Mouse (Mus musculus) left cerebral cortex, adult 2 months (tissue): ENCODE data around the gene Dot1l. TPM values are rescaled to one million over a fixed set of nuclear protein-coding genes. Genes with fewer than 3 reads are reported as not detected.

Experiments
- DNase-seq, 2 experiments: peaks; one replicate each; pipeline ENCODE4 v3.0.0; 2021 to 2022; ENCODE audit warnings: low spot score in 2 of 2, mixed read lengths in 1 of 2; ENCODE audit errors: extremely low spot score in 1 of 2
- H3K27ac ChIP-seq: fragments of 200-600 bp; 2 replicates; pipeline ENCODE4 v1.8.1; 2022
- H3K4me3 ChIP-seq: fragments of 200-600 bp; 2 replicates; pipeline ENCODE4 v1.8.1; 2022
- CTCF ChIP-seq: fragments of 200-600 bp; IDR thresholded peaks from 2 replicates; pipeline ENCODE4 v1.8.1; 2022; ENCODE audit warnings: antibody characterized with exemption, mild to moderate bottlenecking, moderate library complexity
- intact Hi-C: fragments of 180-260 bp; cut with DNase I; formaldehyde crosslinking; loops from one replicate; pipeline ENCODE4 v1.15.1; 2025
- total RNA-seq, 2 experiments: library from RNA; stranded (reverse); gene quantifications; 2 replicates each; pipeline ENCODE4 v1.2.3; 2021

Gene Dot1l
- total RNA-seq, 2 experiments from 2014 or later, result 64.6 to 75.3 TPM

DNA sequence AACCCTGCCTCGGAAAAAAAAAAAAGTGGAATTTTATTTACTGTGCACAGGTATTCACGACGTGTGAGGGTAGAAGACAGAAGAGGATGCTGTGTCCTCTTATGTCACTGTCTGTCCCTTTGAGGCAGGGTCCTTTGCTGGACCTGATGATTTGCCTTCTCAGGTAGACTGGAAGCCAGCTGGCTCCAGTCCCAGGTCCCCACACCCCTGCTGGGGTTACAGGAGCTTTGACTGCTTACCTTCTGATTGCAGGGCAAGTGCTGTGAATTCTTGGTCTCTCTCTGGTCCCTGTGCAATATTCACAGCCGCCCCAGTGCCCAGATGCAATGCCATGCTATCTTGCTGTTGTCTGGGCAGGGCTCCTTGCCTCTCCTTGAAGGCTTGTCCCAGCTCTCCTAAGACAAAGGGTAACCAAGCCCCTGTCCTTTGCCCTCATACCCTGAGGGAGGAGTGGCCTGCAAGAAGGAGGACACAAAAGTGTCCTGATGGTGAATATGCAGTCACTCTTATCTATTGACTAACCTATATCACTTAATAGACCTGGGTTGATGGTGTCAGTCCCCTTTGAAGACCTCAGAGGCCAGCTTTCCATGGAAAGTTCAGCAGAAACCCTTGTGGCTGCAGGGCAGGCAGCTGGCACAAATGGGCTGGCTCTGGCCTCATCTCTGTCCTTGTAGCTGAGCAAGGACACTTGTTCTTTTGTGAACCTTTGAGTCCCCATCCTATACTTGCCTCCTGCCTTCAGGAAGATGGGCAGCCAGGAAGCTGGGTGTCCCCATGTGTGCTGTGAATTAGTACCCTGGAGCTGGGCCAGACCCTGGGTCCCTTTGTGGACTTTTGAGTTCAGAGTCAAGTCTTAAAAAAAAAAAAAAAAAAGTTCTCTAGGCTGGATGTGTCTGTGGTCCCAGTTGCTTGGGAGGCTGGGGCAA is 5.9 kb downstream of the Dot1l start:
- no peak for DNase-seq
- intact Hi-C loops, result no loop called here
- no peak overlapping the region for H3K4me3 ChIP-seq
- TF ChIP-seq CTCF, result no peak
- no peak overlapping the region for H3K27ac ChIP-seq

DNA sequence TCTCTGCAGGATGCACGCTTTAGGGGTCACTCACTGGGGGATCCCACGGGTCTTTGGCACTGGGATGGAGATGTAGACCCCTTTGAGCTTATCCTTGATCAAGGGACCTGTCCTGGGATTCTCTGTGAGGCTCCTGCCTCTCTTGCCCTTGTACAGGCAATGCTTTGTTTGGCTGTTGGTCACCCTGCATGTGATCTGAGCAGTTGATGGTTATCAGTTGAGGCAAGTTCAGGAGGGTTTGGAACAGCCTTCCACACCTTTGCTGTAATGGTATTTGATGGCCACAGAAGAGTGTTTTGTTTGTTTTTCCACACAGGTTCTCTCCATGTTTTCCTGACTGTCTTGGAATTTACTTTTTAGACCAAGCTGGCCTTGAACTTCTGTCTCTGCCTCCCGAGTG is 6.8 kb downstream of the Dot1l start:
- DNase-seq, result no peak
- TF ChIP-seq CTCF, result no peak
- intact Hi-C loops, result no loop called here
- Histone ChIP-seq H3K4me3 (no peak overlapping the region), H3K27ac (no peak overlapping the region)

DNA sequence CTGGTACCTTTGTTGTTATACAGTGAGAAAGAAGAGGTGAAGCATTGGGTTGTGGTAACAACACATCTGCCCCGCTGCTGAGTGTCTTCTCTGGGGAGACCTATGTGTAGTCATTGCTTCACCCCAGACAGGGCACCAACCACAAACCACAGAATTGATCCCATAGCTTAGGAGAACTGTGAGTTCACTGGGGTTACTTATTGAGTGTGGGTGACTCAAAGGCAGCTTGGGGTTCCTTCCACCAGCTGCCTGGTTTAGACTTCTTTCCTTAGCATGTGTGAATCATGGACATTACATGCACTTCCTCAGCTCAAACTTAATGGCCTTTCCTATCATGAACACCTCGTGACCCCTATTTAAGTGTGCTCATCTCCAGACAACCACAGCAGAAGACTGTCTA is 8.5 kb downstream of the Dot1l start:
- no peak overlapping the region for H3K27ac ChIP-seq
- no peak for DNase-seq
- H3K4me3 ChIP-seq, result no peak overlapping the region
- no peak for TF ChIP-seq CTCF
- intact Hi-C loops, result no loop called here

DNA sequence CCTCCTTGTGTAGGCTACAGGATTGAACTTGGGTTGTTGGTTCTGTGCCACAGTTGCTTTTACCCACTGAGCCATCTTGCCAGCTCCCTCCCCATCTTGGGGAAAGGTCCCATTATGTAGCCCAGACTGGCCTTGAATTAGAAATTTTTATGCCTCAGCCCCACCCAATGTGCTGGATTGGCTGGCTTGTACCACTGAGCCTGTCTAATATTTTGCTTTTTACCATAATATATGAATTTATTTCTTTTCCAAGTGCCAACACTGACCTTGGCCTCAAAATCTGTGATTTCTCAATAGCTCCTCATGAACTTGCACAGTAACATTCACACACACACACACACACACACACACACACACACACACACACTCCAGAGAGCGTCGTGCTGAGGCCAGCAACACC is 10.7 kb downstream of the Dot1l start:
- no peak overlapping the region for H3K4me3 ChIP-seq
- TF ChIP-seq CTCF, result no peak
- no peak overlapping the region for H3K27ac ChIP-seq
- no peak for DNase-seq
- intact Hi-C loops, result no loop called here

DNA sequence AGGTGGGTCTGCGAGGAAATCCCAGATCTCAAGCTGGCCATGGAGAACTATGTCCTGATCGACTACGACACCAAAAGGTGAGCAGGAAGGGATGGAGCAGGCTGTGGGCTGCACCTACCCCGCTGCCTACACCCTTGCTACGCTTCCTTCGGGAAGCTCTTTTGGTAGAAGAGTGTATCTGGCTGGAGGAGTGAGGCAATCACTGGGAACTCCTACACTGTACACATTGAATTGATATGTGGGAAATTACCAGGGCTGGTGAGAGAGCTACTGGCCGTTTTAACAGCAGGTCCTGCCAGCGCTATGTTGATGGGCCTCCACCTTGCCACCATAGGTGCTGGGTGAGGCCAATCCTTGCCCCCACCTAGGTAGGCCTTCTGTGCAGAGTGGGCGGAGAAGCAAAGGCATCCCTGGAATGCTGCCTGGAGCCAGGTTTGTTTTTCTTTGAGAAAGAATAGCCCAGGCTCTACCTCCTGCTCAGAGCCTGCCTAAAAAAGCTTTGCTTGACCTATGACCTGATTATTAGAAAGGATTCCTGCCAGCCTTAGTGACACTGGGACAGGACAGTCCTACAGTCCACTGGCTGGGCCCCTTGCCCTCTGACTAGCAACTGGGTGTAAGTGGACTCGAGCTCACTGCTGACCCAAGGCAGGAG is 11.3 kb downstream of the Dot1l start:
- intact Hi-C loops, result no loop called here
- peak overlapping the region; percentile 65 for H3K27ac ChIP-seq

DNA sequence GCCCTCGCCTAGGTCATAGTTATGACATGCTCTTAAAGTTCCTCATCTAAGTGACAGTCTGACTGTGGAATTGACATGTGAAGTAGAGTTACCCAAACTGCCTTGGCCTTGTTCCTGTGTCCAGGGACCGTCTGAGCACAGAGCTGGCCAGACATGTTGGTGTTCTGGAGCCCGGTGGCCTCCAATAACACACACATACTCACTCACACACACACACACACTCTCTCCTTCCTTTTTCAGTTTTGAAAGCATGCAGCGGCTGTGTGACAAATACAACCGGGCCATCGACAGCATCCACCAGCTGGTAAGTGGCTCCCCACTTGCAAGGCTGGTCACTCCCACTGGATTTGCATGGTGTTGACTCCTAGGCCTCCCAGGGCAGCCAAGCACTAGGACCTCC is 13.4 kb downstream of the Dot1l start:
- Histone ChIP-seq H3K27ac (no peak overlapping the region), H3K4me3 (no peak overlapping the region)
- intact Hi-C loops, result no loop called here
- no peak for DNase-seq
- no peak for TF ChIP-seq CTCF

More for the DNA sequence above, 11.3 kb downstream of the Dot1l start:
- TF ChIP-seq CTCF, result no peak
- no peak overlapping the region for H3K4me3 ChIP-seq
- DNase-seq, result no peak

DNA sequence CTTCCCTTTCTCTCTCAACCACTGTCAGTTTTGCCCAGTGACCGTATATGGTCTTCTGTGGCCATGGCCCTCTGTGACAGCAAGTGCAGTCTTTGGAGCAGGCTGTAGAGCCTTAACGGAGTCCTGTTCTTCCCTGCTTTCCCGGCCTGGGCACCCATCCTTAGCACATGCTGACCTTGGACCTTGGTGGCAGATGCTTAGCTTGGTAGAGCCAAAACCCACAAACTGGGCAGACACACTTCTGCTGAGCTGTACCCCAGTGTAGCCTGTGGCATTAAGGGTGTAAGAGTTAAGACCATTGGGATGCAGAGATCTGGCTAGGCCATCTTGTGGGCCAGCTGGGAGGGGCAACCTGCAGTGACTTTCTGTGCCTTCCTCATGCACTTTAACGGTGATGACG is 18.8 kb downstream of the Dot1l start:
- intact Hi-C loops, result loop anchor here (1.0 kb wide), 1 partner anchor 23 kb away; no protein-coding TSS in a partner anchor

DNA sequence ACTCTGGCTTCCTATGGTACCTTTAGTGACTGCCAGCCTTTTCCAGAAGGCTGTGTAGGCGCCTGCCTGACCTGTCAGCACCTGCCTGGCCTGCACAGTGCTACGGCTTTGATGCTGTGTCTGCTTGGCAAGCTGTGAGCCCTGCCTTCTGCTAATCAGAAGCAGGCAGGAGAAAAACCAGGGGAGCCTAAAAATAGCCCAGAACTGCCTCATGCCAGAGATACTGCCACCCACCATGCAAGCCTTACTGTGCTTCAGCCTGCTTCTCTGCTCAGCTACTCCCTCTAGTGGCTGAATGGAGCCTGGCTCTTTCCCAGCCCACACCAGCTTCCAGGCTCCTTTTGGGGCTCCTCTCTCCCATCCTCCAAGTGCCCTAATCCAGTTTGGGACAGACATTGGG is 19.5 kb downstream of the Dot1l start:
- intact Hi-C loops, result loop anchor here (1.0 kb wide), 1 partner anchor 23 kb away; no protein-coding TSS in a partner anchor
- no peak; the same call in none of the 2 replicates for TF ChIP-seq CTCF
- Histone ChIP-seq H3K4me3 (no peak overlapping the region), H3K27ac (peak overlapping the region; percentile 92)
- peak; percentile 86 to 89 for DNase-seq

More for the DNA sequence above, 18.8 kb downstream of the Dot1l start:
- Histone ChIP-seq H3K27ac (peak overlapping the region; percentile 92), H3K4me3 (no peak overlapping the region)
- no peak for TF ChIP-seq CTCF
- DNase-seq, result no peak

DNA sequence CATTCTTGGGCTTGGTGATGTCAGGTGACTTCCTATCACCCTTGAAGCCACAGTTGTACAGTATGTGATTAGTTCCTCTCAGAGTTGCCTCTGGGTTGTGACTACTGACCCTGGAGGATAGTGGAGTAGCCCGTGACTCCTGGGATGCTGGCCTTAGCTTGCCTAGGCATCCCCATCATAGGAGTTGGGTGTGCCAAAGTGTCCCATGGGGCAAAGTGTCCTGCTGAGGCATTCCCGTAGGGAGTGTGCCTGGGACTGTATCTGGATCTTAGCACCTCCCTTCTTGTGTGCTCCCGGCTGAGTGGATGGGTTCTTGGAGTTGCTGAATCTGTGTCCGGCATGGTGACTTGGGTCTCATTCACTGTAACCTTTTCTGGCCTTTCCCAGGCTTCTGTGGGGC is 20.0 kb downstream of the Dot1l start:
- DNase-seq, result no peak
- intact Hi-C loops, result loop anchor here (1.0 kb wide), 1 partner anchor 24 kb away; no protein-coding TSS in a partner anchor
- Histone ChIP-seq H3K4me3 (no peak overlapping the region), H3K27ac (peak overlapping the region; percentile 50)
- no peak for TF ChIP-seq CTCF

DNA sequence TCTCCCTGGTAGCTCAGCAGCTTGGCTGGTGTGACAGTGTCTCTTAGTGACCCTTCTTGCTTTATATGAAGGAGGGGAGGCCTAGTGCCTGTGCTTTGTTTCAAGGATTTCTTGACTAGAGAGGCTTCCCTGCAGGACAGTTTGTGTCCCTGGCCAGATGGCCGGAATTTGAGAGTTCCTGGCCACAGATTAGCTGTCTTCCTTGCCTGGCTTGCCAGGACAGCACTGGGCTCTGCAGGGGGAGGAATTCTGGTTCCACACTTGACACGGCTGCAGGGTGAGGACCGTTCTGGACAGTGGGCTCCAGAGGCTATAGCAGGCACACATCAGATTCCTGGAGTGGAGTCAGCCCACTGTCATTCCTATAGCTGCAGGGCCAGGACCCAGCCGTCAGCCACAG is 20.7 kb downstream of the Dot1l start:
- intact Hi-C loops, result no loop called here

DNA sequence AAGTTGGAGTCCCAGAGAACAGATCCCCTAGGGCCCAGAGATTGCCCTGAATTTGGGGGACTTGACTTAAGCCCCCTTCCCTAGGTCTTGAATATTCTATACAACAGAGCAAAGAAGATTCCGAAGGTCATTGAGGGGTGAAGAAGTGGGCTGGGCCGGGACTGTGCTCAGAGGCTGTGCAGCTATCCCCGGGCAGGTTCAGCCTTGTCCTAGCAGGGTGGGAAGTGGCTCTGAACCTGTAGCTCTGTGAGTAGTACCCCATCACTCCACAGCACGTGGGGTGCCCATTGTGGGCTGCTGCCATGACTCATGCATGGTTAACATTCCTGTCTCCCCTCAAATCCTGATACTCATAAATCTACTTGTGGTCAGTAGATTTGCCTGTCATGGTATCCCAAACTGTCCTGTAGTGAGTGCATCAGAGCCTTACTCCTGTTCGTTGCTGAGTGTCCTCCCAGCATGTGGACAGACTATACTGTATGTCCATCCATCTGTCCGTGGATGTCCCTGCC is 21.4 kb downstream of the Dot1l start:
- intact Hi-C loops, result no loop called here
- DNase-seq, result no peak
- no peak overlapping the region for H3K27ac ChIP-seq
- no peak for TF ChIP-seq CTCF
- H3K4me3 ChIP-seq, result no peak overlapping the region

More for the DNA sequence above, 20.7 kb downstream of the Dot1l start:
- Histone ChIP-seq H3K4me3 (no peak overlapping the region), H3K27ac (no peak overlapping the region; the same call in 1 of the 2 replicates)
- no peak for DNase-seq
- no peak for TF ChIP-seq CTCF

DNA sequence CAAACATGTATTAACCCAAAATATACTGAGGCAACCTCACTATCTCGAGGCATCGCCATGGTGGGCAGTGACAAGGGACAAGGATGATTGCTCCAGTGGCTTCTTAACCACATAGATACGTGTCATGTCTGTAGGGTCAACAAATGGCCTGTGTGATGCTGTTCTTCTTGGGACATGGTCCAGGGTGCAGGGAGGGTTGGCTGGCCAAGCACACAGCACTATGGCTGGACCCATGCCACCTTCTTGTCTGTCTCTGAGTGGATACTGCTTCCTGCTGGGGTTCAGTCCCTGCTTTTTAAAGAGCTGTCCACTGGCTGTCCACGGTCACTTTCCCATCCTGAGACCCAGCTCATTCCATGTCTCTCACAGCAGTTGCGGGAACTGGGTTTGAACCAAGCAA is 22.1 kb downstream of the Dot1l start:
- no peak for TF ChIP-seq CTCF
- peak in 1 of 2 experiments; percentile 10 for DNase-seq
- no peak overlapping the region for H3K4me3 ChIP-seq
- no peak overlapping the region for H3K27ac ChIP-seq
- intact Hi-C loops, result no loop called here
